Comparison of ENCODE assay signal across 7 mouse cellular contexts in genomic region chrX:136068020-136068419, GRCm38 (mm10). TPM values are rescaled to one million over a fixed set of nuclear protein-coding genes. Genes with fewer than 3 reads are reported as not detected.
A peak's percentile ranks its signal among the peaks of the same experiment; 100 is the strongest.
DNase-seq lines count a peak whose midpoint lies in the region; ATAC-seq and TF ChIP-seq lines count a peak whose summit lies in the region.
"Not testable (repeated sequence)": the region's sequence is repeated elsewhere in the genome, so short reads cannot be mapped to it uniquely, and the experiment has no call there.

Gene Bex2 (minus strand): TSS chrX:136068236.

- H3K27me3 ChIP-seq in embryonic facial prominence, embryonic 11.5 days (ENCODE audit: control insufficient read depth, insufficient read depth, low read length); intestine, postnatal 0 days (replicated peaks; ENCODE audit: control insufficient read depth, insufficient read depth, low read length): not testable (repeated sequence)

- peak in 1 of 2 experiments; percentile 3 for DNase-seq in adrenal gland, postnatal 36 days
- peak; percentile 15 for DNase-seq in embryonic facial prominence, embryonic 11.5 days (ENCODE audit: low spot score)
- peak; percentile 5 to 38 for DNase-seq in left cerebral cortex, postnatal 14 days (ENCODE audit: low spot score in 2 of 2)
- DNase-seq in right cerebral cortex, adult 2 months (ENCODE audit: low spot score in 2 of 2): peak; percentile 3 to 25

- intact Hi-C loops in left cerebral cortex, postnatal 14 days (cut with DNase I): loop anchor here (5.0 kb wide), 1 partner anchor 39 kb away; no protein-coding TSS in a partner anchor

- peak; percentile 96 for ATAC-seq in embryonic facial prominence, embryonic 11.5 days (replicated peaks; ENCODE audit: insufficient number of reproducible peaks, low FRiP score, low TSS enrichment, low read depth)
- ATAC-seq in granulocyte monocyte progenitor cell, adult 5-6 weeks (replicated peaks; ENCODE audit: poor library complexity, severe bottlenecking): peak; percentile 100
- peak; percentile 86 for ATAC-seq in intestine, postnatal 0 days
- peak; percentile 97 for ATAC-seq in megakaryocyte, adult 5-6 weeks (ENCODE audit: poor library complexity, severe bottlenecking)

- H3K36me3 ChIP-seq in embryonic facial prominence, embryonic 11.5 days (replicated peaks; ENCODE audit: control insufficient read depth, insufficient read depth, low read depth, low read length); intestine, postnatal 0 days (ENCODE audit: control insufficient read depth, insufficient read depth): not testable (repeated sequence)

- H3K27ac ChIP-seq in embryonic facial prominence, embryonic 11.5 days (replicated peaks; ENCODE audit: low read depth, low read length); intestine, postnatal 0 days (ENCODE audit: low read depth, low read length): not testable (repeated sequence)

- H3K9ac ChIP-seq in embryonic facial prominence, embryonic 11.5 days (replicated peaks; ENCODE audit: low read length): peak within 1 kb of the TSS; percentile 50
- not testable (repeated sequence) for H3K9ac ChIP-seq in intestine, postnatal 0 days (ENCODE audit: low read depth, low read length)

- peak within 1 kb of the TSS; percentile 34 for H3K4me3 ChIP-seq in embryonic facial prominence, embryonic 11.5 days (ENCODE audit: low read depth, low read length)
- 0 out of 2 replicates have a peak within 1 kb of the TSS, but pooled peaks have one; percentile 5 for H3K4me3 ChIP-seq in intestine, postnatal 0 days (ENCODE audit: low read depth, low read length)

- H3K4me1 ChIP-seq in embryonic facial prominence, embryonic 11.5 days (ENCODE audit: control insufficient read depth, insufficient read depth, low read length); intestine, postnatal 0 days (replicated peaks; ENCODE audit: control insufficient read depth, insufficient read depth, low read length): not testable (repeated sequence)

- not testable (repeated sequence) for TF ChIP-seq CTCF in intestine, postnatal 0 days (IDR thresholded peaks at IDR 0.05; ENCODE audit: low read depth)

- not testable (repeated sequence) for H3K4me2 ChIP-seq in embryonic facial prominence, embryonic 11.5 days (ENCODE audit: low read depth, low read length)
- peak within 1 kb of the TSS; percentile 51 for H3K4me2 ChIP-seq in intestine, postnatal 0 days (replicated peaks; ENCODE audit: low read depth)

- no CpG with 5 or more reads among the region's 32 CpGs for WGBS in embryonic facial prominence, embryonic 11.5 days
- no CpG with 5 or more reads among the region's 32 CpGs for WGBS in intestine, postnatal 0 days

- not testable (repeated sequence) for H3K9me3 ChIP-seq in embryonic facial prominence, embryonic 11.5 days (replicated peaks; ENCODE audit: control insufficient read depth, low read length); intestine, postnatal 0 days (ENCODE audit: control insufficient read depth)

RNA-seq across cellular contexts. Expression of gene Bex2, which starts in this region (rescaled TPM):
- 10 to 100 TPM; 17.6 to 23.5 TPM for total RNA-seq in adrenal gland, postnatal 36 days (2021)
- 209 and 215 TPM in 2 replicates for polyA plus RNA-seq in embryonic facial prominence, embryonic 11.5 days (2014; fragmentation: Nextera tagmentation; extraction: Ambion mirVana)
- not detected in 2 replicates for total RNA-seq in granulocyte monocyte progenitor cell, adult 5-6 weeks (2014; fragmentation: Nextera tagmentation)
- total RNA-seq in granulocyte monocyte progenitor cell, adult 5-6 weeks (2017): 1.1 and 1.5 TPM in 2 replicates
- polyA plus RNA-seq in intestine, postnatal 0 days (2015; fragmentation: Nextera tagmentation; extraction: Ambion mirVana): 55.0 and 58.5 TPM in 2 replicates
- total RNA-seq in left cerebral cortex, postnatal 14 days (2021): 100 to 1,000 TPM; 410 to 431 TPM
- not detected in 2 replicates for total RNA-seq in megakaryocyte, adult 5-6 weeks (2015)
- total RNA-seq in megakaryocyte, adult 5-6 weeks (2017): 0.65 TPM in 1 of 2 replicates, not detected in the other

Comparison
In these comparisons a context has a peak if more than half of its experiments do, and no peak if none do; other contexts are left out.
1. RNA of gene Bex2 (total RNA-seq): 410 to 431 TPM in left cerebral cortex, postnatal 14 days; 17.6 to 23.5 TPM in adrenal gland, postnatal 36 days, 1.1 to 1.5 TPM in granulocyte monocyte progenitor cell, adult 5-6 weeks and 0.65 TPM in megakaryocyte, adult 5-6 weeks; every median in the first group is over 10 times any median in the second.
2. Peak in ATAC-seq in megakaryocyte, adult 5-6 weeks; RNA of the gene not detected or under 1 TPM.
3. Peak in every context shown above with its lines, with median percentiles within 50 percentile points of each other: ATAC-seq.